Mouse (Mus musculus) intestine, embryonic 16.5 days (tissue): ENCODE results near the gene Uxs1. TPM values are rescaled to one million over a fixed set of nuclear protein-coding genes. Genes with fewer than 3 reads are reported as not detected.

Experiments
- ATAC-seq: fragments of 200-750 bp; cut with Nextera tagmentation; 2 replicates; pipeline ENCODE4 v1.8.0; 2017; ENCODE audit warnings: moderate TSS enrichment, moderate library complexity
- H3K27ac ChIP-seq: fragments of 300-500 bp; sonication (generic); 2 replicates; pipeline ENCODE4 v1.5.1; 2014; ENCODE audit warnings: mild to moderate bottlenecking, low read length
- H3K27me3 ChIP-seq: fragments of 300-500 bp; sonication (generic); replicated peaks from 2 replicates; pipeline ENCODE4 v1.6.1; 2014; ENCODE audit warnings: low read length, control low read depth, mixed read lengths; ENCODE audit not compliant: control insufficient read depth, insufficient read depth
- H3K36me3 ChIP-seq: fragments of 300-500 bp; sonication (generic); 2 replicates; pipeline ENCODE4 v1.6.1; 2014; ENCODE audit warnings: low read length, control low read depth; ENCODE audit not compliant: control insufficient read depth, insufficient read depth
- H3K4me1 ChIP-seq: fragments of 300-500 bp; sonication (generic); 2 replicates; pipeline ENCODE4 v1.6.1; 2014; ENCODE audit warnings: low read length, control low read depth, mixed read lengths; ENCODE audit not compliant: control insufficient read depth, insufficient read depth
- H3K4me2 ChIP-seq: fragments of 300-500 bp; sonication (generic); 2 replicates; pipeline ENCODE4 v1.6.1; 2014; ENCODE audit warnings: low read depth, low read length, control low read depth
- H3K4me3 ChIP-seq: fragments of 300-500 bp; sonication (generic); 2 replicates; pipeline ENCODE4 v1.5.1; 2014; ENCODE audit warnings: mild to moderate bottlenecking, low read length
- H3K9ac ChIP-seq: fragments of 300-500 bp; sonication (generic); 2 replicates; pipeline ENCODE4 v1.6.1; 2014; ENCODE audit warnings: low read depth, low read length
- H3K9me3 ChIP-seq: fragments of 300-500 bp; sonication (generic); 2 replicates; pipeline ENCODE4 v1.6.1; 2016; ENCODE audit warnings: low read length, control low read depth; ENCODE audit not compliant: control insufficient read depth
- WGBS: fragments of 180-500 bp; shearing (Covaris S2); extraction: QIAGEN DNeasy Blood & Tissue Kit; methylation state at CpG from one replicate; pipeline ENCODE4 v1.1.7; 2014; 5-methylcytosine and 5-hydroxymethylcytosine counted together
- polyA plus RNA-seq: library from polyadenylated mRNA; unstranded; fragments of >200 nt; fragmentation: Nextera tagmentation; extraction: Ambion mirVana; gene quantifications from 2 replicates; pipeline ENCODE4 v1.2.1, GENCODE M21; 2015

The Uxs1 gene
- polyA plus RNA-seq, 1 experiment from 2014 or later: 17.5 TPM

DNA sequence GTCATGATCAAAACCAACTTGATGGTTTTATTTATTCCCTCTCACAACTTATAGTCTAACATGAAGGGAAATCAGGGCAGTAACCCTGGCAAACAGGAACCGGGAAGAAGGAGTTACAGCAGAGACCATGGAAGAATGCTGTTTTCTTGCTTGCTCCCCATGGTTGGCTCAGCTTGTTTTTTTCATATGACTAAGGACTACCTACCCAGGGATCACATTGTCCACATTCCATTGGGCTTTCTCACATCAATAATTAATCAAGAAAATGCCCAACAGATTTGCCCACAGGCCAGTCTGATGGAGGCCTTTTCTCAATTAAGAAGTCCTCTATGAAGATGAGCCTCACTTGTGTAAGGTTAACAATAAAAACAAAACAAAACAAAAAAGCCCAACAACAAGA is 9.6 kb upstream of the Uxs1 start:
- no peaks in the 10 kb centered on the region for H3K4me1 ChIP-seq
- H3K9me3 ChIP-seq: no peaks in the 10 kb centered on the region
- 89% methylated on average over 1 of the region's 1 CpGs for WGBS
- no peak overlapping the region for H3K4me3 ChIP-seq
- no peak overlapping the region for H3K9ac ChIP-seq
- H3K36me3 ChIP-seq: no peaks in the 10 kb centered on the region
- no peaks in the 10 kb centered on the region for H3K27me3 ChIP-seq
- ATAC-seq: no peak
- no peak overlapping the region for H3K4me2 ChIP-seq
- no peak overlapping the region for H3K27ac ChIP-seq

DNA sequence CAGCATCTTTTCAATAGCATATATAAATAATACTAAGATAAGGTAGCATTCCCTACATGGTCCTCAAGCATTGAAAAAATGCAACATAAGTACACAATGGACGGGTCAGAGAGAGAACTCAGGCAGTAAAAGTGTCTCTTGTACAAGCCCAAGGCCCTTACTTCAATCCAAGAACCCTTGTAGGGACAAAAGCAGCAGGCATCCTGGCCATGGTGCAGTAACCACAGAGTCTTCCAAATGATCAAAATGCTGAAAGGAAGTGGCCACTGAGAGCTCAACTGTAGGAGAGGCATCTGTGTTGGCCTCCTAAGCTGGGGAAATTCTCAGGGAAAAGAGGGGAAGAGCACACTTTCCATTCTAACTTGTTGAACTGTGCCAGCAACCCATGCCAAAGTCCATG is 2.5 kb upstream of the Uxs1 start:
- Histone ChIP-seq H3K27ac (no peak overlapping the region), H3K4me3 (no peak overlapping the region), H3K4me2 (no peak overlapping the region), H3K27me3 (no peaks in the 10 kb centered on the region), H3K36me3 (no peaks in the 10 kb centered on the region), H3K9ac (no peak overlapping the region), H3K9me3 (no peaks in the 10 kb centered on the region), H3K4me1 (peaks cover 3% of the 10 kb centered on the region)
- ATAC-seq: no peak
- WGBS: 63% methylated on average over 1 of the region's 1 CpGs

DNA sequence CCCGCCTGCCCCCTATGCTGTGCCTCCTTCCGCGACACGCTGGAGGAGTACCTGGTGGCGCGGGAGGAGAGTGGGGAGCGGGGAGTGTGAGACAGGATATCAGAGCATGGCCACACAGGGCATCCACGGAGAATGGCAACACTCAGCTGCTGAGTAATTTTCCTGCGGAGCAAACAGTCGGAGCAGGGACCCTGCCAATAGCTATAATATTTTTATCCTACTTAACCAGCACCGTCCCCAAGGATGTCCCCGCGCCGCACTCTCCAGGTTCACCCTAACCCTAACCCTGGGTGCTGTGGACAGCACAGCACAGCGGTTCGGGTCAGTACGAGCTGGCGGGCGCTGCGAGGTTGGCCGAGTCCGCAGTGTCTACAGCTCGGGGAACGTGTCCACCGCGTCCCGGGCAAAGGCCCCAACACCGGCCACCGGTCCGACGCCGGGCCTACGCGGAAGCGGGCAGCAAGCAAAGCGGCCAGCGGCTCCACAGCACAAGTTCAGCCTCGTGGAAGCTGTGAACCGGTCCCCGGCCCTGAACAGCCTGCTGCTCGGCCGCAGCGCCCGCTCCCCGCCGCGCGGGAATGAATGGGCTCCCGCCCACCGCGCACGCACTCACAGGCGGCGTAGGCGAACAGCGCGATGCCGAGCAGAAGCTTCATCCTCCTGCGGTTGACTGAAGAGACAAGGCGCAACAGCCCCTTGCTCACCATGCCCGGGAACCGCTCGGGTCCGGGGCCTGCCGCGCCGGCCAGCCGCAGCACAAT is 418 bp downstream of the Uxs1 start:
- Histone ChIP-seq H3K4me2 (peak overlapping the region; percentile 93), H3K4me3 (peak overlapping the region; percentile 93), H3K27ac (peak overlapping the region; percentile 82), H3K27me3 (no peaks in the 10 kb centered on the region), H3K9me3 (no peaks in the 10 kb centered on the region), H3K9ac (peak overlapping the region; percentile 92), H3K4me1 (peaks cover 3% of the 10 kb centered on the region), H3K36me3 (no peaks in the 10 kb centered on the region)
- ATAC-seq: peak; percentile 74
- WGBS: under 1% methylated on average over 67 of the region's 68 CpGs

GRCm38 (mm10) chr1:43826628-43827001 is 985 bp downstream of the Uxs1 start:
- no peaks in the 10 kb centered on the region for H3K27me3 ChIP-seq
- peak overlapping the region; percentile 93 for H3K4me3 ChIP-seq
- no peaks in the 10 kb centered on the region for H3K36me3 ChIP-seq
- H3K9ac ChIP-seq: peak overlapping the region; percentile 92
- whole genome bisulfite sequencing: 0% methylated on average over 3 of the region's 3 CpGs
- no peak for ATAC-seq
- H3K27ac ChIP-seq: peak overlapping the region; percentile 82; the same call in 1 of the 2 replicates
- peak overlapping the region; percentile 93 for H3K4me2 ChIP-seq
- no peaks in the 10 kb centered on the region for H3K9me3 ChIP-seq
- H3K4me1 ChIP-seq: peaks cover 3% of the 10 kb centered on the region

DNA sequence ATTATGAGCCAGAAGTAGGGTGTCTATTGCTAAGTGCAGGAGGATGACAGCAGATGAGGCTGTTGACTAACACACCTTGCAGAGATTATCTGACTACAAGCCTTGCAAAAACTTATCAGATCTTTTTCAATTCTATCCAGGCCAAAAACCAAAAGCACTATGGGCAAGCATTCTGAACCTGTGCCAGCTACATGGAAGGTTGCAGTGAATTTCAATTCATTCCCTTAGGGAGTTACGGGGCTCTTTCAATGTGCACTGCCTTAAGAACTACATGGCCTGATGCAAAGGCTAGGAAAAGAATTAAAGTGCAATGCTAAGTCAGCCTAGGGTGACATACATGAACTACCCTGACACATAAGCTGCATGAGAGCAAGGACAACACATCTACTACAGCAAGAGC is 4.2 kb downstream of the Uxs1 start:
- ATAC-seq: no peak
- no peaks in the 10 kb centered on the region for H3K36me3 ChIP-seq
- no peak overlapping the region for H3K27ac ChIP-seq
- H3K4me3 ChIP-seq: no peak overlapping the region
- H3K9me3 ChIP-seq: no peaks in the 10 kb centered on the region
- H3K27me3 ChIP-seq: no peaks in the 10 kb centered on the region
- WGBS: 87% methylated on average over 1 of the region's 1 CpGs
- no peak overlapping the region for H3K4me2 ChIP-seq
- H3K9ac ChIP-seq: no peak overlapping the region
- H3K4me1 ChIP-seq: peaks cover 5% of the 10 kb centered on the region

GRCm38 (mm10) chr1:43822586-43822985 is 5.0 kb downstream of the Uxs1 start:
- H3K27me3 ChIP-seq: no peaks in the 10 kb centered on the region
- H3K27ac ChIP-seq: no peak overlapping the region
- H3K4me3 ChIP-seq: no peak overlapping the region
- WGBS: 59% methylated on average over 5 of the region's 5 CpGs
- no peak overlapping the region for H3K9ac ChIP-seq
- no peaks in the 10 kb centered on the region for H3K36me3 ChIP-seq
- H3K4me2 ChIP-seq: no peak overlapping the region
- H3K9me3 ChIP-seq: no peaks in the 10 kb centered on the region
- H3K4me1 ChIP-seq: peaks cover 5% of the 10 kb centered on the region
- no peak for ATAC-seq

GRCm38 (mm10) chr1:43821804-43822203 is 5.8 kb downstream of the Uxs1 start:
- 81% methylated on average over 1 of the region's 1 CpGs for WGBS

DNA sequence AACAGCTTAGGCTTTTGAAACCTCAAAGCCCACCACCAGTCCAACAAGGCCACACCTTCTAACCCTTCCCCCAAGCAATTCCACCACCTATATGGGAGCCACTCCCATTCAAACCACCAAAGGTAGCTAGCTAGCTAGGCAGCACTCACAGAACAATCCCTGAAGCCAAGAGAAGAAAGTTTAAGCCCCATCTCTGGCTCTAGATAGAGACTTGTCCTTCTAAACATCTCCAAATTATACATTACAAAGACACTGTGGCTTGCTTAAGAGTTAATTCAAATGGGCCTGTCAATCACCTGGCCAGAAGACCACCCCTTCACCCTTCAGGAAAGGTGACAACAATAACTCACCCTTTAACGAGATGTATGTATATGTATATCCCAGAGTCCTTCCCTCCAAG is 7.0 kb downstream of the Uxs1 start:
- WGBS: 36% methylated on average over 1 of the region's 1 CpGs
- peaks cover 2% of the 10 kb centered on the region; the same call in 1 of the 2 replicates for H3K4me1 ChIP-seq
- no peak overlapping the region for H3K4me2 ChIP-seq
- H3K4me3 ChIP-seq: no peak overlapping the region
- ATAC-seq: no peak
- no peak overlapping the region for H3K27ac ChIP-seq
- H3K36me3 ChIP-seq: no peaks in the 10 kb centered on the region
- H3K27me3 ChIP-seq: no peaks in the 10 kb centered on the region
- H3K9ac ChIP-seq: no peak overlapping the region
- H3K9me3 ChIP-seq: no peaks in the 10 kb centered on the region

More at GRCm38 (mm10) chr1:43821804-43822203, 5.8 kb downstream of the Uxs1 start:
- Histone ChIP-seq H3K9me3 (no peaks in the 10 kb centered on the region), H3K36me3 (no peaks in the 10 kb centered on the region), H3K27ac (no peak overlapping the region), H3K9ac (no peak overlapping the region), H3K4me3 (no peak overlapping the region), H3K4me1 (peaks cover 5% of the 10 kb centered on the region), H3K27me3 (no peaks in the 10 kb centered on the region), H3K4me2 (no peak overlapping the region)
- ATAC-seq: no peak

DNA sequence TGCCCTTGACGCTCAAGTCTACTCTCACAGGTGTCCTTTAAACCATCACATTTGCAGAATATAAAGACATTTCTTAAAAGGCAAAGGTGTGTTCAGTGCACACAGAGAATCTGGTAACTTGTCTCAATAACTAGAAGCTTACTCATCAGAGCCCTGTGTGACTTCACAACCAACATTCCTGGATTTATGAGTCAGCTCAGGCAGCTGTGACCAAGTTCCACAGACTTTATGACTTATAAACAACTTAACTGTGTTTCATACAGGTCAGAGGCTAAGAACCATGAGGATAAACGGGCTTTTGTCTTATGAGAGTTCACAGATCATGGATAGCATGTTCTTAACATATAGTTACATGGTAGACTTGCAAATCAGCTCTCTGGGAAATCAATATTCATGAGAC is 8.5 kb downstream of the Uxs1 start:
- WGBS: 52% methylated on average over 2 of the region's 2 CpGs
- Histone ChIP-seq H3K27me3 (no peaks in the 10 kb centered on the region), H3K4me3 (no peak overlapping the region), H3K36me3 (no peaks in the 10 kb centered on the region), H3K9me3 (no peaks in the 10 kb centered on the region), H3K27ac (no peak overlapping the region), H3K4me1 (peaks cover 2% of the 10 kb centered on the region; the same call in 1 of the 2 replicates), H3K4me2 (no peak overlapping the region), H3K9ac (no peak overlapping the region)
- ATAC-seq: peak; percentile 92

GRCm38 (mm10) chr1:43818356-43818755 is 9.2 kb downstream of the Uxs1 start:
- WGBS: 85% methylated on average over 4 of the region's 4 CpGs
- H3K9ac ChIP-seq: no peak overlapping the region
- H3K4me3 ChIP-seq: no peak overlapping the region
- H3K27me3 ChIP-seq: no peaks in the 10 kb centered on the region
- no peaks in the 10 kb centered on the region for H3K9me3 ChIP-seq
- H3K4me1 ChIP-seq: peaks cover 2% of the 10 kb centered on the region; the same call in 1 of the 2 replicates
- no peak overlapping the region for H3K27ac ChIP-seq
- H3K36me3 ChIP-seq: no peaks in the 10 kb centered on the region
- ATAC-seq: no peak
- no peak overlapping the region for H3K4me2 ChIP-seq
